Mouse (Mus musculus): ENCODE results near the gene Tmem268. TPM values are rescaled to one million over a fixed set of nuclear protein-coding genes. Genes with fewer than 3 reads are reported as not detected.

Gene Tmem268
- polyA plus RNA-seq, 1 experiment, result 4.7 TPM

GRCm38 (mm10) chr4:63546441-63547055 is 12.0 kb upstream of the Tmem268 start:
- Histone ChIP-seq H3K36me3 (ENCODE audit: control insufficient read depth, insufficient read depth, low read length) (no peaks in the 10 kb centered on the region), H3K27ac (ENCODE audit: control insufficient read depth, insufficient read depth, low read depth, low read length) (no peak overlapping the region), H3K27me3 (ENCODE audit: control insufficient read depth, insufficient read depth, low read length) (no peaks in the 10 kb centered on the region), H3K4me1 (ENCODE audit: control insufficient read depth, insufficient read depth, low read length) (peaks cover 9% of the 10 kb centered on the region), H3K4me3 (ENCODE audit: control insufficient read depth, low read depth, low read length) (no peak overlapping the region)
- TF ChIP-seq CTCF (IDR thresholded peaks at IDR 0.05; ENCODE audit: control insufficient read depth, insufficient read depth, insufficient replicate concordance, low read depth, low read length), result no peak
- no peak for TF ChIP-seq POLR2A (IDR thresholded peaks at IDR 0.05; ENCODE audit: control insufficient read depth, low read depth, low read length)

- TF ChIP-seq CTCF (IDR thresholded peaks at IDR 0.05; ENCODE audit: control insufficient read depth, insufficient read depth, insufficient replicate concordance, low read depth, low read length) (no peak), POLR2A (IDR thresholded peaks at IDR 0.05; ENCODE audit: control insufficient read depth, low read depth, low read length) (no peak)
- Histone ChIP-seq H3K27ac (ENCODE audit: control insufficient read depth, insufficient read depth, low read depth, low read length) (no peak overlapping the region), H3K36me3 (ENCODE audit: control insufficient read depth, insufficient read depth, low read length) (no peaks in the 10 kb centered on the region), H3K27me3 (ENCODE audit: control insufficient read depth, insufficient read depth, low read length) (no peaks in the 10 kb centered on the region), H3K4me1 (ENCODE audit: control insufficient read depth, insufficient read depth, low read length) (peaks cover 9% of the 10 kb centered on the region), H3K4me3 (ENCODE audit: control insufficient read depth, low read depth, low read length) (no peak overlapping the region)
These were observed 10.8 kb upstream of the Tmem268 start for GRCm38 (mm10) chr4:63547799-63548198.

GRCm38 (mm10) chr4:63548491-63548890 is 10.1 kb upstream of the Tmem268 start:
- TF ChIP-seq CTCF (IDR thresholded peaks at IDR 0.05; ENCODE audit: control insufficient read depth, insufficient read depth, insufficient replicate concordance, low read depth, low read length), result no peak
- TF ChIP-seq POLR2A (IDR thresholded peaks at IDR 0.05; ENCODE audit: control insufficient read depth, low read depth, low read length), result no peak
- Histone ChIP-seq H3K4me3 (ENCODE audit: control insufficient read depth, low read depth, low read length) (no peak overlapping the region), H3K36me3 (ENCODE audit: control insufficient read depth, insufficient read depth, low read length) (no peaks in the 10 kb centered on the region), H3K27me3 (ENCODE audit: control insufficient read depth, insufficient read depth, low read length) (no peaks in the 10 kb centered on the region), H3K4me1 (ENCODE audit: control insufficient read depth, insufficient read depth, low read length) (peaks cover 9% of the 10 kb centered on the region), H3K27ac (ENCODE audit: control insufficient read depth, insufficient read depth, low read depth, low read length) (no peak overlapping the region)

GRCm38 (mm10) chr4:63550908-63551307 is 7.7 kb upstream of the Tmem268 start:
- Histone ChIP-seq H3K27ac (ENCODE audit: control insufficient read depth, insufficient read depth, low read depth, low read length) (no peak overlapping the region), H3K4me1 (ENCODE audit: control insufficient read depth, insufficient read depth, low read length) (no peaks in the 10 kb centered on the region; the same call in 1 of the 2 replicates), H3K27me3 (ENCODE audit: control insufficient read depth, insufficient read depth, low read length) (no peaks in the 10 kb centered on the region), H3K4me3 (ENCODE audit: control insufficient read depth, low read depth, low read length) (no peak overlapping the region), H3K36me3 (ENCODE audit: control insufficient read depth, insufficient read depth, low read length) (no peaks in the 10 kb centered on the region)
- TF ChIP-seq CTCF (IDR thresholded peaks at IDR 0.05; ENCODE audit: control insufficient read depth, insufficient read depth, insufficient replicate concordance, low read depth, low read length), result no peak
- no peak for TF ChIP-seq POLR2A (IDR thresholded peaks at IDR 0.05; ENCODE audit: control insufficient read depth, low read depth, low read length)

GRCm38 (mm10) chr4:63552865-63553264 is 5.7 kb upstream of the Tmem268 start:
- Histone ChIP-seq H3K4me3 (ENCODE audit: control insufficient read depth, low read depth, low read length) (no peak overlapping the region), H3K27me3 (ENCODE audit: control insufficient read depth, insufficient read depth, low read length) (no peaks in the 10 kb centered on the region), H3K36me3 (ENCODE audit: control insufficient read depth, insufficient read depth, low read length) (no peaks in the 10 kb centered on the region), H3K4me1 (ENCODE audit: control insufficient read depth, insufficient read depth, low read length) (peaks cover 7% of the 10 kb centered on the region), H3K27ac (ENCODE audit: control insufficient read depth, insufficient read depth, low read depth, low read length) (no peak overlapping the region)
- TF ChIP-seq POLR2A (IDR thresholded peaks at IDR 0.05; ENCODE audit: control insufficient read depth, low read depth, low read length) (no peak), CTCF (IDR thresholded peaks at IDR 0.05; ENCODE audit: control insufficient read depth, insufficient read depth, insufficient replicate concordance, low read depth, low read length) (no peak)

GRCm38 (mm10) chr4:63553789-63554576 is 4.6 kb upstream of the Tmem268 start:
- Histone ChIP-seq H3K27ac (ENCODE audit: control insufficient read depth, insufficient read depth, low read depth, low read length) (no peak overlapping the region), H3K4me1 (ENCODE audit: control insufficient read depth, insufficient read depth, low read length) (peaks cover 15% of the 10 kb centered on the region), H3K27me3 (ENCODE audit: control insufficient read depth, insufficient read depth, low read length) (no peaks in the 10 kb centered on the region), H3K4me3 (ENCODE audit: control insufficient read depth, low read depth, low read length) (no peak overlapping the region), H3K36me3 (ENCODE audit: control insufficient read depth, insufficient read depth, low read length) (no peaks in the 10 kb centered on the region)
- TF ChIP-seq POLR2A (IDR thresholded peaks at IDR 0.05; ENCODE audit: control insufficient read depth, low read depth, low read length) (no peak), CTCF (IDR thresholded peaks at IDR 0.05; ENCODE audit: control insufficient read depth, insufficient read depth, insufficient replicate concordance, low read depth, low read length) (no peak)

GRCm38 (mm10) chr4:63554616-63555015 is 4.0 kb upstream of the Tmem268 start:
- peaks cover 21% of the 10 kb centered on the region for H3K4me1 ChIP-seq (ENCODE audit: control insufficient read depth, insufficient read depth, low read length)
- no peaks in the 10 kb centered on the region for H3K27me3 ChIP-seq (ENCODE audit: control insufficient read depth, insufficient read depth, low read length)
- TF ChIP-seq POLR2A (IDR thresholded peaks at IDR 0.05; ENCODE audit: control insufficient read depth, low read depth, low read length) (no peak), CTCF (IDR thresholded peaks at IDR 0.05; ENCODE audit: control insufficient read depth, insufficient read depth, insufficient replicate concordance, low read depth, low read length) (no peak)
- no peak overlapping the region for H3K27ac ChIP-seq (ENCODE audit: control insufficient read depth, insufficient read depth, low read depth, low read length)
- H3K4me3 ChIP-seq (ENCODE audit: control insufficient read depth, low read depth, low read length), result no peak overlapping the region
- H3K36me3 ChIP-seq (ENCODE audit: control insufficient read depth, insufficient read depth, low read length), result no peaks in the 10 kb centered on the region

All from testis, adult 2 months (tissue).